Mouse (Mus musculus) midbrain, embryonic 16.5 days (tissue): ENCODE measurements at regions not wholly inside any gene's neighbourhood (a gene's known extent, or its start where the extent isn't known, plus 50 kb on each side); places are given as distances from the start of the nearest gene placed in this dataset.

Experiments used
- ATAC-seq: fragments of 200-750 bp; cut with Nextera tagmentation; 2 replicates; pipeline ENCODE4 v1.8.0; 2017; ENCODE audit warnings: moderate TSS enrichment
- H3K27ac ChIP-seq: fragments of 300-500 bp; sonication (generic); 2 replicates; pipeline ENCODE4 v1.5.1; 2014; ENCODE audit warnings: mild to moderate bottlenecking, low read length, mixed read lengths
- H3K27me3 ChIP-seq: fragments of 300-500 bp; sonication (generic); 2 replicates; pipeline ENCODE4 v1.6.1; 2014; ENCODE audit warnings: low read depth, low read length, mixed read lengths; ENCODE audit not compliant: control insufficient read depth, insufficient read depth
- H3K36me3 ChIP-seq: fragments of 300-500 bp; sonication (generic); 2 replicates; pipeline ENCODE4 v1.6.1; 2014; ENCODE audit warnings: mild to moderate bottlenecking, low read length, moderate library complexity, mixed read lengths; ENCODE audit not compliant: control insufficient read depth, insufficient read depth
- H3K4me1 ChIP-seq: fragments of 300-500 bp; sonication (generic); 2 replicates; pipeline ENCODE4 v1.6.1; 2014; ENCODE audit warnings: mild to moderate bottlenecking, low read length, mixed read lengths; ENCODE audit not compliant: control insufficient read depth, insufficient read depth
- H3K4me2 ChIP-seq: fragments of 300-500 bp; sonication (generic); 2 replicates; pipeline ENCODE4 v1.6.1; 2014; ENCODE audit warnings: mild to moderate bottlenecking, low read length, mixed read lengths
- H3K4me3 ChIP-seq: fragments of 300-500 bp; sonication (generic); 2 replicates; pipeline ENCODE4 v1.5.1; 2014; ENCODE audit warnings: low read depth, mild to moderate bottlenecking, low read length, moderate library complexity, mixed read lengths
- H3K9ac ChIP-seq: fragments of 300-500 bp; sonication (generic); 2 replicates; pipeline ENCODE4 v1.6.1; 2014; ENCODE audit warnings: low read depth, low read length, mixed read lengths
- H3K9me3 ChIP-seq: fragments of 300-500 bp; sonication (generic); replicated peaks from 2 replicates; pipeline ENCODE4 v1.6.1; 2014; ENCODE audit warnings: mild to moderate bottlenecking, low read length, mixed read lengths; ENCODE audit not compliant: control insufficient read depth, poor library complexity, severe bottlenecking
- WGBS: fragments of 180-500 bp; shearing (Covaris S2); extraction: QIAGEN DNeasy Blood & Tissue Kit; methylation state at CpG from one replicate; pipeline ENCODE4 v1.1.7; 2014; 5-methylcytosine and 5-hydroxymethylcytosine counted together

- H3K9me3 ChIP-seq: no peaks in the 10 kb centered on the region
- no peak overlapping the region for H3K4me2 ChIP-seq
- 84% methylated on average over 3 of the region's 3 CpGs for WGBS
- no peak for ATAC-seq
- no peak overlapping the region for H3K4me3 ChIP-seq
- H3K9ac ChIP-seq: no peak overlapping the region
- no peaks in the 10 kb centered on the region for H3K27me3 ChIP-seq
- H3K36me3 ChIP-seq: no peaks in the 10 kb centered on the region
- peaks cover 4% of the 10 kb centered on the region for H3K4me1 ChIP-seq
- no peak overlapping the region for H3K27ac ChIP-seq
Measured at GRCm38 (mm10) chr11:19346276-19346826, 327.6 kb upstream of the Meis1 start.

DNA sequence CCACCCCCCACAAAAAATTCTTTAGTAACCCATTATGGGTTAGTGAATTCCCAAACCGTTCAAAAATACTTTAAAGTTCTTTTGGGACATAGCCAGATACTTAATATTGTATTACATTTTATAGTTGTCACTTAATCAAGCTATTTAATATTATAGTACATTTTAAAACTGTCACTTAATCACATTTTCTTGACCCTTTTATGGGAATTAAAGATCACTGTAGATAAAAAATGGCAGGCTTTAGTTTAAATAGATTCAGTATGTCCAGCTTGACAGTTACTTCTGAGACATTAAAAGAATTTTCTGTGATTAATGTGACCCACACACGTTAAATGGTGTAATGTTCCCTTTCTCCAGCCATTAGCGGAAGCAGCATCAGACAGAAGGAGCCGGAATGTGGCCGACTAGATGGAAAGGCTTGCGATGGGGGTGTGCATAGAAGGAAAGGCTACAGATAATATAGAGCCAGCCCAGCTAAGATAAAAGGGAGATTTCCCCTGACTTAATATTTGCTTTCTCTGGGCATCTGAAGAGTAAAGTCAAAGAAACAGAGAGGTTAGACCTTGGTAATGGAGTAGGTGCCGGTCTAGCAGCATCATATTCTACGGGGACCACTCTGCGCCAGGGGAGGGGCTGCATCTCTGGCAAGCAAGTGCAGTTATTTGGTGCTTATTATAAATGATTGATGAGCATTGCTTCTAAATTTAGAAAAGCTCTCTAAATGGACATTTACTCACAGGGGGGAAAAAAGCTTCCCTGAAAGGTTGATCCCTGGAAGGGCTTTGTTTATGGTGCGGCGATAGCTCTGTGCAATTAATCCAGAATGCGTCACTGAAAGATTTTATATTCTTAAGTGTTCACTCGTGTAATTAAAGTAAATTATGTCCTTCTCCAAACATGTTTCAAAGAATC, 331.8 kb upstream of the Meis1 start:
- Histone ChIP-seq H3K9me3 (no peaks in the 10 kb centered on the region), H3K27me3 (no peaks in the 10 kb centered on the region), H3K4me2 (peak overlapping the region; percentile 24), H3K36me3 (no peaks in the 10 kb centered on the region), H3K4me1 (peaks cover 6% of the 10 kb centered on the region), H3K9ac (no peak overlapping the region), H3K27ac (peak overlapping the region; percentile 15; the same call in 1 of the 2 replicates), H3K4me3 (peak overlapping the region; percentile 4; the same call in 1 of the 2 replicates)
- peak; percentile 63 for ATAC-seq
- WGBS: 42% methylated on average over 13 of the region's 13 CpGs

DNA sequence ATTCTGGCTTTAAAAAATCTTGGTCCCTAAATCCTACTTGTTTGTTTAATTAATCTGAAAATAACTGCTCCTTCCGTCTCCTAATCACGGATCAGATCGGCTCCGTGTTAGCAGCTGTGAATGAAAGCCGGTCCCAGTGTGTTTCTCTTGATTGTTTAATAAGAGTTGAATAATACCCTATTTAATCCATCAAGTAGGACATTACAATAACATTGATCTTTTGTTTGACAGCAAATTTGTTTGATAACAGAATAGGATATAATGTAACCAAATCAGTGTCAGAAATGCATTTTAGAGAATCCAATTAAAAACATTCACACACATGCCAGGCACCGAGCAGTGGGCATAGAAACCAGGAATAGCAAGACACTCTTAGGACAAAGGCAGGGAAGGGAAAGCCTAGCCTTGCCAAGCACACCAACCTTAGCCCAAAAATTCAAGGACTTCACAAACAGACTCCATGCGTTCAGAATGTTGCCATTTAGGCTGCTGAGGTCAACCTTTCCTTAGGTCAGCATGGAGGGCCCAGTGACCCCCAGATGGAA, 332.5 kb upstream of the Meis1 start:
- Histone ChIP-seq H3K4me1 (peaks cover 6% of the 10 kb centered on the region), H3K27ac (peak overlapping the region; percentile 26; the same call in 1 of the 2 replicates), H3K4me3 (peak overlapping the region; percentile 4; the same call in 1 of the 2 replicates), H3K9me3 (no peaks in the 10 kb centered on the region), H3K27me3 (no peaks in the 10 kb centered on the region), H3K9ac (no peak overlapping the region), H3K36me3 (no peaks in the 10 kb centered on the region), H3K4me2 (peak overlapping the region; percentile 24)
- ATAC-seq: peak; percentile 56
- 20% methylated on average over 7 of the region's 7 CpGs for WGBS

GRCm38 (mm10) chr11:19353706-19354105, 334.9 kb upstream of the Meis1 start:
- Histone ChIP-seq H3K9ac (no peak overlapping the region), H3K36me3 (no peaks in the 10 kb centered on the region), H3K4me3 (no peak overlapping the region), H3K9me3 (no peaks in the 10 kb centered on the region), H3K4me2 (no peak overlapping the region), H3K27ac (no peak overlapping the region), H3K4me1 (peaks cover 6% of the 10 kb centered on the region), H3K27me3 (no peaks in the 10 kb centered on the region)
- WGBS: 60% methylated on average over 3 of the region's 3 CpGs
- no peak for ATAC-seq

GRCm38 (mm10) chr11:19355179-19355578, 336.4 kb upstream of the Meis1 start:
- no peak overlapping the region for H3K4me2 ChIP-seq
- no peaks in the 10 kb centered on the region for H3K9me3 ChIP-seq
- H3K9ac ChIP-seq: no peak overlapping the region
- H3K4me1 ChIP-seq: peaks cover 6% of the 10 kb centered on the region
- WGBS: 81% methylated on average over 2 of the region's 2 CpGs
- ATAC-seq: no peak
- H3K27me3 ChIP-seq: no peaks in the 10 kb centered on the region
- no peak overlapping the region for H3K4me3 ChIP-seq
- H3K36me3 ChIP-seq: no peaks in the 10 kb centered on the region
- no peak overlapping the region for H3K27ac ChIP-seq

DNA sequence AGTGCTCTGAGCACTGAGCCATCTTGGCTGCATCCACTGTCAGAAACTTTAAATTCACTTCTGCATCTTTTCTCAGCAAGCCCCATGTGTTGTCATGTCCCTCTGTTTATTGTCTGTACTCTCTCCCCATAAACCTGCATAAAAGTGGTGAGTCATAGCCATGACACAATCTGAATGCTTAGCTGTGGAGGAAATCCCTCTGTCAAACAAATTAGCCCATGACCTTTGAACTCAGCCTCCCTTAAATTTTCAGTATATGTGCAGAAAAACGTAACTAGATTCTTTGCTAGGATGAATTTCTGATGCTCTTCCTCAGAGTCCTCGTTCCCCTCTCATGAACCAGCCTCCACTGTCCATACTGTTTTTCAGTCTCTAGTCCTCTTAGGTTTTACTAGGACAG, 337.4 kb upstream of the Meis1 start:
- H3K36me3 ChIP-seq: no peaks in the 10 kb centered on the region
- peaks cover 2% of the 10 kb centered on the region; the same call in 1 of the 2 replicates for H3K4me1 ChIP-seq
- H3K9ac ChIP-seq: no peak overlapping the region
- no peak overlapping the region for H3K27ac ChIP-seq
- H3K4me2 ChIP-seq: no peak overlapping the region
- WGBS: 75% methylated on average over 2 of the region's 2 CpGs
- H3K9me3 ChIP-seq: no peaks in the 10 kb centered on the region
- no peak overlapping the region for H3K4me3 ChIP-seq
- ATAC-seq: no peak
- H3K27me3 ChIP-seq: no peaks in the 10 kb centered on the region

DNA sequence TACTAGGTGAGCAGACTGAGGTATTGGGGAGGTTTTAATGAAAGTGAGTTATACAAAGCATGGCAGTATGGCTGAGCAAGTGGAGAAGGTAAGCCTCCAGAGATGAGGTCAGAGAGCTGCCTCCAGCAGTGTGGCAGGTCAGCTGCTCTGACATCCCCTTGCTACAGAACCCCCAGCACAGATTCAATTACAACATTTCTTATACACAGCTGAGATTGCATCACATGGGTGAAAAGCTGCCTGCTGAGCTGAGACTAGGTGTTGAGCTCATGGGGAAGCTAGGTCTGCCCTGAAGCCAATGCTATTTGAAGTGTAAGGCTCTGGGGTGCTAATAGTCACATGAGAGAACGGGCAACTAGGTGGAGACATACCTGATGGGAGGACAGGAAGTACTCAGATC, 350.4 kb upstream of the Meis1 start:
- Histone ChIP-seq H3K4me2 (no peak overlapping the region), H3K27me3 (no peaks in the 10 kb centered on the region), H3K4me1 (no peaks in the 10 kb centered on the region), H3K36me3 (no peaks in the 10 kb centered on the region), H3K27ac (no peak overlapping the region), H3K9ac (no peak overlapping the region), H3K4me3 (no peak overlapping the region), H3K9me3 (no peaks in the 10 kb centered on the region)
- WGBS: 77% methylated on average over 1 of the region's 1 CpGs
- no peak for ATAC-seq

DNA sequence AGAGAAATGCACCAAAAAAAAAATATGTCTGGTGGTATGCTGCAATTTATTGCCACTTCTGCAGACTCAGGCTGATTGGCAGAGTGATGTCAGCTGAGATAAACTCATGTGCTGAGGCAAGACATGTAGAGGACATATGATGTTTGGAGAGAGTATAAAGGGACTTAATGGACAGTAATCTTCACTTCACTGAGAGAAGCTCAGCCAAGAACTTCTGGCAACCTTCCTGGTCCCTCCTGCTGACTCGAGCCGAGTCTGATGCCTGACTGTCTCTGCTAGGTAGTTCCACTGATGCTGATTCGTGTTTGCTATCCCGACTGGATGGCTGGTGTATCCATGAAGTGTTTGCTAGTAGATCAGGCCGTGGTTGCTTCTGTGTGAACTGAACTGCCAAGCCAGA, 354.7 kb upstream of the Meis1 start:
- Histone ChIP-seq H3K4me3 (no peak overlapping the region), H3K9me3 (no peaks in the 10 kb centered on the region), H3K27me3 (no peaks in the 10 kb centered on the region), H3K4me2 (no peak overlapping the region), H3K36me3 (no peaks in the 10 kb centered on the region), H3K27ac (no peak overlapping the region), H3K4me1 (no peaks in the 10 kb centered on the region), H3K9ac (no peak overlapping the region)
- WGBS: 76% methylated on average over 5 of the region's 5 CpGs
- ATAC-seq: no peak

DNA sequence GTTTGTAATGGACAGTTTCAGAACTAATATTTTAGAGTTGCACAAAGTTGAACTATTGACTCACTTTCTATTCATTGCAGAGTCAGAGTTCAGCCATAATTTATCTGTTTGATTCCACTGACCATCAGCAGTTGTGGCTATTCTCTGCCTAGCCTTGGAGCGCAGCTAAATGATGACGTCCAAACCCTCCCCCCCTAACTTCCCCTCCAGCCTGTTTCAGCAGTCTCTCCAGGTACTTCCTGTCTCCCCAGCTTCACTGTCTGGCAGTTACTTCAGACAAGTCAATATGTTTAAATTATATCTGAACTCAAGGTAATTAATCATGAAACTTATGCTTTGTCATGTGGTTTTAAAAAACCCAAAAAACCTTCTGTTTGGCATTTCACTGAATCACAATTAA, 362.1 kb upstream of the Meis1 start:
- Histone ChIP-seq H3K27me3 (no peaks in the 10 kb centered on the region), H3K36me3 (no peaks in the 10 kb centered on the region), H3K27ac (no peak overlapping the region), H3K9ac (no peak overlapping the region), H3K9me3 (no peaks in the 10 kb centered on the region), H3K4me2 (no peak overlapping the region), H3K4me3 (no peak overlapping the region), H3K4me1 (no peaks in the 10 kb centered on the region)
- ATAC-seq: no peak
- 71% methylated on average over 2 of the region's 2 CpGs for WGBS
